Mouse (Mus musculus) olfactory bulb, adult 2 months (tissue): ENCODE measurements around the gene Uox. TPM values are rescaled to one million over a fixed set of nuclear protein-coding genes. Genes with fewer than 3 reads are reported as not detected.

ENCODE experiments used
- H3K27ac ChIP-seq: fragments of 200-500 bp; 2 replicates; pipeline ENCODE4 v1.5.1; 2012; ENCODE audit warnings: low read depth, low read length; ENCODE audit not compliant: insufficient read depth
- H3K4me1 ChIP-seq: fragments of 200-500 bp; 2 replicates; pipeline ENCODE4 v1.6.1; 2012; ENCODE audit warnings: low read length; ENCODE audit not compliant: control insufficient read depth, insufficient read depth
- H3K4me3 ChIP-seq: fragments of 200-500 bp; 2 replicates; pipeline ENCODE4 v1.5.1; 2012; ENCODE audit warnings: mild to moderate bottlenecking, low read depth, low read length, moderate library complexity; ENCODE audit not compliant: insufficient read depth
- CTCF ChIP-seq: fragments of 200-500 bp; IDR thresholded peaks from 2 replicates; pipeline ENCODE4 v1.5.1; 2012; ENCODE audit warnings: low read depth, mild to moderate bottlenecking, low read length, moderate library complexity; ENCODE audit not compliant: insufficient read depth
- POLR2A ChIP-seq: fragments of 200-500 bp; IDR thresholded peaks from 2 replicates; pipeline ENCODE4 v1.6.1; 2012; ENCODE audit warnings: mild to moderate bottlenecking, low read depth, low read length, moderate library complexity; ENCODE audit not compliant: insufficient read depth
- WGBS: fragments of 180-500 bp; shearing (Covaris S2); methylation state at CpG from one replicate; pipeline ENCODE4 v1.1.7; 2018; 5-methylcytosine and 5-hydroxymethylcytosine counted together
- polyA plus RNA-seq: library from polyadenylated mRNA; stranded (reverse); fragments of >200 nt; gene quantifications from 2 replicates; pipeline ENCODE4 v1.2.4, GENCODE M21; 2012; ENCODE audit warnings: low replicate concordance; ENCODE audit not compliant: missing spikeins, insufficient read depth, insufficient read length

Uox gene
- polyA plus RNA-seq, result not detected in 2 replicates

- H3K4me3 ChIP-seq, result no peak within 1 kb of the TSS
- 75% methylated on average over 10 of the region's 10 CpGs for WGBS
- H3K4me1 ChIP-seq, result peaks cover 9% of the 10 kb centered on the region
- no peak within 1 kb of the TSS for H3K27ac ChIP-seq
- TF ChIP-seq POLR2A (no peak), CTCF (no peak)
Measured at GRCm38 (mm10) chr3:146570148-146570782, at the start of gene Uox. Uox (plus strand) TSS chr3:146570426.

- Histone ChIP-seq H3K4me1 (0 out of 2 replicates have a peak, but pooled peaks cover 2% of the 10 kb centered on the region), H3K27ac (peak within 1 kb of the TSS; percentile 83), H3K4me3 (peak within 1 kb of the TSS; percentile 86)
- TF ChIP-seq CTCF, result no peak
- peak; percentile 74 for TF ChIP-seq POLR2A
- 1% methylated on average over 64 of the region's 82 CpGs for WGBS
Measured at GRCm38 (mm10) chr3:146520798-146521651, 49.2 kb upstream of the Uox start, which contains the start of gene Rpf1. Rpf1 (minus strand) TSS chr3:146521429.

- TF ChIP-seq CTCF (no peak), POLR2A (no peak)
- WGBS, result 8% methylated on average over 8 of the region's 8 CpGs
- Histone ChIP-seq H3K27ac (peak overlapping the region; percentile 83), H3K4me1 (0 out of 2 replicates have a peak, but pooled peaks cover 2% of the 10 kb centered on the region), H3K4me3 (peak overlapping the region; percentile 86)
Measured at GRCm38 (mm10) chr3:146521652-146522020, 48.6 kb upstream of the Uox start.

GRCm38 (mm10) chr3:146528335-146528734 lies 41.9 kb upstream of the Uox start:
- TF ChIP-seq CTCF (no peak), POLR2A (no peak)
- WGBS, result 48% methylated on average over 2 of the region's 2 CpGs
- H3K4me1 ChIP-seq, result no peaks in the 10 kb centered on the region
- H3K4me3 ChIP-seq, result no peak overlapping the region
- no peak overlapping the region for H3K27ac ChIP-seq

- TF ChIP-seq POLR2A (no peak), CTCF (no peak)
- Histone ChIP-seq H3K27ac (no peak overlapping the region), H3K4me1 (no peaks in the 10 kb centered on the region), H3K4me3 (no peak overlapping the region)
- 53% methylated on average over 6 of the region's 6 CpGs for WGBS
Measured at GRCm38 (mm10) chr3:146534986-146535385, 35.2 kb upstream of the Uox start.

GRCm38 (mm10) chr3:146540521-146541273 lies 29.5 kb upstream of the Uox start:
- Histone ChIP-seq H3K4me3 (no peak overlapping the region), H3K27ac (no peak overlapping the region), H3K4me1 (no peaks in the 10 kb centered on the region)
- no peak for TF ChIP-seq CTCF
- no peak for TF ChIP-seq POLR2A
- 78% methylated on average over 4 of the region's 4 CpGs for WGBS

- Histone ChIP-seq H3K4me3 (no peak overlapping the region), H3K4me1 (no peaks in the 10 kb centered on the region), H3K27ac (no peak overlapping the region)
- 44% methylated on average over 1 of the region's 1 CpGs for WGBS
- TF ChIP-seq POLR2A (no peak), CTCF (no peak)
Measured at GRCm38 (mm10) chr3:146543632-146544031, 26.6 kb upstream of the Uox start.

- TF ChIP-seq CTCF, result no peak
- TF ChIP-seq POLR2A, result no peak
- no peak overlapping the region for H3K27ac ChIP-seq
- 0 out of 2 replicates have a peak, but pooled peaks cover 2% of the 10 kb centered on the region for H3K4me1 ChIP-seq
- H3K4me3 ChIP-seq, result no peak overlapping the region
- WGBS, result 30% methylated on average over 7 of the region's 7 CpGs
Measured at GRCm38 (mm10) chr3:146554816-146555215, 15.4 kb upstream of the Uox start.

GRCm38 (mm10) chr3:146556567-146556966 lies 13.7 kb upstream of the Uox start:
- 86% methylated on average over 1 of the region's 1 CpGs for WGBS
- Histone ChIP-seq H3K27ac (no peak overlapping the region), H3K4me1 (0 out of 2 replicates have a peak, but pooled peaks cover 2% of the 10 kb centered on the region), H3K4me3 (no peak overlapping the region)
- TF ChIP-seq CTCF, result no peak
- no peak for TF ChIP-seq POLR2A
